Mouse (Mus musculus): Measurements from ENCODE around the gene Dnal4. TPM values are rescaled to one million over a fixed set of nuclear protein-coding genes. Genes with fewer than 3 reads are reported as not detected.

Dnal4 gene
- polyA plus RNA-seq, 1 experiment from 2014 or later = 91.6 TPM

- peaks cover 79% of the 10 kb centered on the region for H3K36me3 ChIP-seq
- no peaks in the 10 kb centered on the region for H3K27me3 ChIP-seq
- no peaks in the 10 kb centered on the region for H3K4me1 ChIP-seq (replicated peaks)
- no peak overlapping the region for H3K4me2 ChIP-seq (replicated peaks)
- no peak overlapping the region for H3K4me3 ChIP-seq (replicated peaks)
- ATAC-seq = no peak
- WGBS = 93% methylated on average over 11 of the region's 11 CpGs
- H3K9ac ChIP-seq (replicated peaks) = no peak overlapping the region
- H3K27ac ChIP-seq = no peak overlapping the region
- no peaks in the 10 kb centered on the region for H3K9me3 ChIP-seq
These were observed 52.4 kb downstream of the Dnal4 start for GRCm38 (mm10) chr15:79725190-79725789.

GRCm38 (mm10) chr15:79723439-79723838, 54.2 kb downstream of the Dnal4 start:
- no peak overlapping the region for H3K9ac ChIP-seq (replicated peaks)
- H3K4me1 ChIP-seq (replicated peaks) = no peaks in the 10 kb centered on the region
- peak; percentile 51; the same call in 1 of the 2 replicates for ATAC-seq
- peak overlapping the region; percentile 56; the same call in 1 of the 2 replicates for H3K27ac ChIP-seq
- H3K9me3 ChIP-seq = no peaks in the 10 kb centered on the region
- no peaks in the 10 kb centered on the region for H3K27me3 ChIP-seq
- peaks cover 79% of the 10 kb centered on the region for H3K36me3 ChIP-seq
- H3K4me3 ChIP-seq (replicated peaks) = no peak overlapping the region
- WGBS = 14% methylated on average over 1 of the region's 1 CpGs
- no peak overlapping the region for H3K4me2 ChIP-seq (replicated peaks)

DNA sequence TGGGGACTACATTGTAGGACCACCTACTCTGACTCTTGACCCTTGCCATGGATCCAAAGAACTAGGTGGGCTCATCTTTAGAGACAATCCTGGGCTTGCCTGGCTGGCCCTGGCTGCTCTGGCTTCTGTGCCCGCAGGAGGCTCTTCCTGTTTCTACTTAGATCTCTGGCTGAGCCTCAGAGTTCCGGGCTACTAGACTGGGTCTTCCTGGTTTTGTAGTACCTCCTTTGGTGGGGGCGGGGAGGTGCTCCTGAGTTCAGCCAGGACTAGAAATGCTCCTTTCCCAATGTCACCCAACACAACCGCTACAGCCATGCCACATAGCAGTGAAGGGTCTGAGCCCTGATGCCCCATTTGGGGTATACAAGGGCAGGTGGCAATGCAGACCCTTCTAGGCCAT, 56.9 kb downstream of the Dnal4 start:
- no peak for ATAC-seq
- Histone ChIP-seq H3K9me3 (no peaks in the 10 kb centered on the region), H3K27ac (no peak overlapping the region), H3K4me1 (replicated peaks) (no peaks in the 10 kb centered on the region), H3K36me3 (peaks cover 79% of the 10 kb centered on the region), H3K4me2 (replicated peaks) (no peak overlapping the region), H3K9ac (replicated peaks) (no peak overlapping the region), H3K27me3 (no peaks in the 10 kb centered on the region), H3K4me3 (replicated peaks) (no peak overlapping the region)
- 89% methylated on average over 4 of the region's 4 CpGs for WGBS

GRCm38 (mm10) chr15:79720267-79720666, 57.4 kb downstream of the Dnal4 start:
- Histone ChIP-seq H3K27me3 (no peaks in the 10 kb centered on the region), H3K36me3 (peaks cover 79% of the 10 kb centered on the region), H3K27ac (no peak overlapping the region), H3K9ac (replicated peaks) (no peak overlapping the region), H3K4me1 (replicated peaks) (no peaks in the 10 kb centered on the region), H3K4me2 (replicated peaks) (no peak overlapping the region), H3K4me3 (replicated peaks) (no peak overlapping the region), H3K9me3 (no peaks in the 10 kb centered on the region)
- WGBS = 95% methylated on average over 8 of the region's 8 CpGs
- ATAC-seq = no peak

DNA sequence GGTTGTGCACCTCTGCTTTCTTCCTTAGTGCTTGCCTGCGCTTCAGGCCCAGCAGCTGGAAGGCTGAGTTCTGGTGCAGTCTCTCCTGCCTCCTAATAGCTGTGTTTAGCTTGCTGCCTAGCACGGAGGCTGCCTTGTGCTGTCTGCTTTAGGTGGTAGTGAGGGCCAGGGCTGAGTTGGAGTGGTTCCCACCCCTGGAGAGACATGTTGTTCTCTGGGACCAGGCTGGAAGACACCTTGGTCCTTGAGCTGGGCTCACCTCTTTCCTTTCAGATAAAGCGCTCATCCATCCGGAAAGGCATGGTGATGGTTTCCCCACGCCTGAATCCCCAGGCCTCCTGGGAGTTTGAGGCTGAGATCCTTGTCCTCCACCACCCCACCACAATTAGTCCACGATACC, 60.9 kb downstream of the Dnal4 start:
- 90% methylated on average over 6 of the region's 6 CpGs for WGBS
- Histone ChIP-seq H3K9ac (replicated peaks) (no peak overlapping the region), H3K9me3 (no peaks in the 10 kb centered on the region), H3K4me3 (replicated peaks) (no peak overlapping the region), H3K4me2 (replicated peaks) (no peak overlapping the region), H3K27ac (no peak overlapping the region), H3K36me3 (peaks cover 97% of the 10 kb centered on the region), H3K4me1 (replicated peaks) (no peaks in the 10 kb centered on the region), H3K27me3 (no peaks in the 10 kb centered on the region)
- no peak for ATAC-seq

DNA sequence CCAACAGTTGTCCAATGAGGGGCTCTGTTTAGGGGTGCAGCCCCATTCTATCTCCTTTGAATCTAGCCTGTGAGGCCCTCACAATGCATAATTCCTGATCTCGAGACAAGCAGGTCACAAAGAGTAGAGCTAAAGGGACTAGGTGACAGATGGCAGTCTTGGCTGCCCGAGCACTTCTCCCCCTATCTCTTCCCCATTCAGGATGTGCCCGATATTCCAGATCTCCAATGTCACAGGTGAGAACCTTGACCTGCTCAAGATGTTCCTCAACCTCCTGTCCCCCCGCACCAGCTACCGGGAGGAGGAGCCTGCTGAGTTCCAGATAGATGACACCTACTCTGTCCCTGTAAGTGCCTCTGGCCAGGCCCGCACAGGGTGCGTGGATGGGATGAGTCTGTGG, 62.0 kb downstream of the Dnal4 start:
- H3K4me2 ChIP-seq (replicated peaks) = no peak overlapping the region
- H3K9ac ChIP-seq (replicated peaks) = no peak overlapping the region
- ATAC-seq = no peak
- H3K27ac ChIP-seq = no peak overlapping the region
- H3K4me1 ChIP-seq (replicated peaks) = no peaks in the 10 kb centered on the region
- H3K27me3 ChIP-seq = no peaks in the 10 kb centered on the region
- H3K36me3 ChIP-seq = peaks cover 99% of the 10 kb centered on the region
- no peak overlapping the region for H3K4me3 ChIP-seq (replicated peaks)
- no peaks in the 10 kb centered on the region for H3K9me3 ChIP-seq
- WGBS = 93% methylated on average over 7 of the region's 7 CpGs

Other genes starting within 250 kb of the Dnal4 start
- 66.4 and 71.4 TPM in 2 replicates for gene Ddx17, start 231.1 kb downstream of the Dnal4 start, polyA plus RNA-seq (2015; fragmentation: Nextera tagmentation; extraction: Ambion mirVana)
- 0.75 and 1.0 TPM in 2 replicates for gene Dmc1, start 172.7 kb downstream of the Dnal4 start, polyA plus RNA-seq (2015; fragmentation: Nextera tagmentation; extraction: Ambion mirVana)
- 6.8 and 6.9 TPM in 2 replicates for gene Fam227a, start 118.9 kb downstream of the Dnal4 start, polyA plus RNA-seq (2015; fragmentation: Nextera tagmentation; extraction: Ambion mirVana)
- gene Cby1, start 118.7 kb downstream of the Dnal4 start, polyA plus RNA-seq (2015; fragmentation: Nextera tagmentation; extraction: Ambion mirVana) = 92.4 and 94.9 TPM in 2 replicates
- gene Tomm22, start 107.0 kb downstream of the Dnal4 start, polyA plus RNA-seq (2015; fragmentation: Nextera tagmentation; extraction: Ambion mirVana) = 254 and 260 TPM in 2 replicates
- 18.4 and 20.6 TPM in 2 replicates for gene Josd1, start 89.9 kb downstream of the Dnal4 start, polyA plus RNA-seq (2015; fragmentation: Nextera tagmentation; extraction: Ambion mirVana)
- gene Gtpbp1, start 87.0 kb downstream of the Dnal4 start, polyA plus RNA-seq (2015; fragmentation: Nextera tagmentation; extraction: Ambion mirVana) = 42.6 and 49.1 TPM in 2 replicates
- 8.4 and 8.5 TPM in 2 replicates for gene Sun2, start 35.3 kb downstream of the Dnal4 start, polyA plus RNA-seq (2015; fragmentation: Nextera tagmentation; extraction: Ambion mirVana)
- gene Nptxr, start 26.9 kb upstream of the Dnal4 start, polyA plus RNA-seq (2015; fragmentation: Nextera tagmentation; extraction: Ambion mirVana) = 18.1 and 18.6 TPM in 2 replicates
- 0.58 and 1.2 TPM in 2 replicates for gene Npcd, start 56.4 kb upstream of the Dnal4 start, polyA plus RNA-seq (2015; fragmentation: Nextera tagmentation; extraction: Ambion mirVana)
- gene Cbx6, start 56.8 kb upstream of the Dnal4 start, polyA plus RNA-seq (2015; fragmentation: Nextera tagmentation; extraction: Ambion mirVana) = 53.9 and 61.4 TPM in 2 replicates
- gene Apobec3, start 113.8 kb upstream of the Dnal4 start, polyA plus RNA-seq (2015; fragmentation: Nextera tagmentation; extraction: Ambion mirVana) = 3.1 and 3.8 TPM in 2 replicates
- 3.0 and 4.3 TPM in 2 replicates for gene Cbx7, start 193.3 kb upstream of the Dnal4 start, polyA plus RNA-seq (2015; fragmentation: Nextera tagmentation; extraction: Ambion mirVana)
- 2.1 and 2.3 TPM in 2 replicates for gene Pdgfb, start 237.1 kb upstream of the Dnal4 start, polyA plus RNA-seq (2015; fragmentation: Nextera tagmentation; extraction: Ambion mirVana)

Measured in midbrain, embryonic 13.5 days (tissue).